Mouse (Mus musculus) liver, embryonic 13.5 days (tissue): ENCODE data around the gene D17Wsu92e. TPM values are rescaled to one million over a fixed set of nuclear protein-coding genes. Genes with fewer than 3 reads are reported as not detected.

Experiments used
- ATAC-seq: fragments of 200-750 bp; cut with Nextera tagmentation; 2 replicates; pipeline ENCODE4 v1.8.0; 2017; ENCODE audit warnings: low read depth, mild to moderate bottlenecking, moderate number of reproducible peaks, moderate library complexity
- DNase-seq: peaks from one replicate; pipeline ENCODE4 v3.0.0; 2022
- H3K27ac ChIP-seq: fragments of 300-500 bp; sonication (generic); 2 replicates; pipeline ENCODE4 v1.5.1; 2015; ENCODE audit warnings: moderate library complexity, mild to moderate bottlenecking, inconsistent platforms
- H3K27me3 ChIP-seq: fragments of 300-500 bp; sonication (generic); 2 replicates; pipeline ENCODE4 v1.6.1; 2015; ENCODE audit warnings: mild to moderate bottlenecking, inconsistent platforms
- H3K36me3 ChIP-seq: fragments of 300-500 bp; sonication (generic); 2 replicates; pipeline ENCODE4 v1.6.1; 2015; ENCODE audit warnings: mild to moderate bottlenecking, inconsistent platforms
- H3K4me1 ChIP-seq: fragments of 300-500 bp; sonication (generic); replicated peaks from 2 replicates; pipeline ENCODE4 v1.6.1; 2015; ENCODE audit warnings: inconsistent platforms
- H3K4me2 ChIP-seq: fragments of 300-500 bp; sonication (generic); 2 replicates; pipeline ENCODE4 v1.6.1; 2015; ENCODE audit warnings: inconsistent platforms, mild to moderate bottlenecking, moderate library complexity
- H3K4me3 ChIP-seq: fragments of 300-500 bp; sonication (generic); replicated peaks from 2 replicates; pipeline ENCODE4 v1.5.1; 2015; ENCODE audit warnings: mild to moderate bottlenecking, inconsistent platforms
- H3K9ac ChIP-seq: fragments of 300-500 bp; sonication (generic); 2 replicates; pipeline ENCODE4 v1.6.1; 2015; ENCODE audit warnings: mild to moderate bottlenecking, inconsistent platforms
- H3K9me3 ChIP-seq: fragments of 300-500 bp; sonication (generic); replicated peaks from 2 replicates; pipeline ENCODE4 v1.6.1; 2016; ENCODE audit warnings: inconsistent platforms
- WGBS: fragments of 180-500 bp; shearing (Covaris S2); methylation state at CpG from one replicate; pipeline ENCODE4 v1.1.7; 2015; ENCODE audit not compliant: insufficient replicate concordance; 5-methylcytosine and 5-hydroxymethylcytosine counted together
- polyA plus RNA-seq: library from polyadenylated mRNA; unstranded; fragments of >200 nt; fragmentation: Nextera tagmentation; extraction: Ambion mirVana; gene quantifications from 2 replicates; pipeline ENCODE4 v1.2.1, GENCODE M21; 2015

D17Wsu92e gene
- polyA plus RNA-seq, 1 experiment from 2014 or later: 13.2 TPM

DNA sequence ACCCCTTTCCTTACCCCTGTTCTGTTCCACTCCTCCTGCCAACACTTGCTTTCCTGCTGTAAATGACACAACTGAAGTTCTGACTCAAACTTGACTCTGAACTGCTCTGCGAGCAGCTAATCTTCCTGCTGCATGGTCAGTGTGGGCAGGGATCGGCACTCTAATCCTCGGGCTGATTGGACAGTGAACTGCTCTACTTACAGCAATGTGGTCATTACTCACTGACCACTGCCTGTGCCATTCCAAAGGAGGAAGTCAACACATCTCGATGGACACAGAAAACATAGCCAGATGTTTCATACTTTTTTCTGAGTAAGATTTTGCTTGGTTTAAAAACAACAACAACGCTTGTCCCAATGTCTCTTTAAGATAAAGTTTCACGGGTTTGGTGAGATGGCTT, 55.4 kb downstream of the D17Wsu92e start:
- Histone ChIP-seq H3K4me3 (no peak overlapping the region), H3K4me2 (no peak overlapping the region), H3K27ac (no peak overlapping the region), H3K9ac (no peak overlapping the region), H3K4me1 (peaks cover 22% of the 10 kb centered on the region), H3K27me3 (no peaks in the 10 kb centered on the region), H3K9me3 (peaks cover 7% of the 10 kb centered on the region), H3K36me3 (peaks cover 75% of the 10 kb centered on the region)
- ATAC-seq (no peak), DNase-seq (no peak)
- 94% methylated on average over 6 of the region's 6 CpGs for WGBS

DNA sequence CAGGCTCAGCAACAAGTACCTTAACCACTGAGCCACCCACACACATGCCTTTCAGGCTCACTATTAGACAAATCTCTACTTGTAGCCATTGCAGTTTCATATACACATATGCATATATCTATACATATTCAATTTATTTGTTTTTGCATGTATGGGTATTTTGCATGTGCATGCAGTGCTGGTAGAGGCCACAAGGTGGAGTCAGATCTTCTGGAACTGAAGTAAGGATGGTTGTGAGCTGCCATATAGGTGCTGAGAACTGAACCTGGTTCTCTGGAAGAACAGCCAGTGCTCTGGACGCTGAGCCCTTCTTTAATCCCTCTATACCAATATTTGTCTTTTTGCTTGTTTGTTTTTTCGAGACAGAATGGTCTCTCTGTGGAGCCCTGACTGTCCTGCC, 56.0 kb downstream of the D17Wsu92e start:
- ATAC-seq (no peak), DNase-seq (no peak)
- Histone ChIP-seq H3K27me3 (no peaks in the 10 kb centered on the region), H3K9ac (no peak overlapping the region), H3K4me3 (no peak overlapping the region), H3K4me2 (no peak overlapping the region), H3K4me1 (peaks cover 16% of the 10 kb centered on the region), H3K9me3 (peaks cover 7% of the 10 kb centered on the region), H3K27ac (no peak overlapping the region), H3K36me3 (peaks cover 69% of the 10 kb centered on the region)
- WGBS: 81% methylated on average over 2 of the region's 2 CpGs

DNA sequence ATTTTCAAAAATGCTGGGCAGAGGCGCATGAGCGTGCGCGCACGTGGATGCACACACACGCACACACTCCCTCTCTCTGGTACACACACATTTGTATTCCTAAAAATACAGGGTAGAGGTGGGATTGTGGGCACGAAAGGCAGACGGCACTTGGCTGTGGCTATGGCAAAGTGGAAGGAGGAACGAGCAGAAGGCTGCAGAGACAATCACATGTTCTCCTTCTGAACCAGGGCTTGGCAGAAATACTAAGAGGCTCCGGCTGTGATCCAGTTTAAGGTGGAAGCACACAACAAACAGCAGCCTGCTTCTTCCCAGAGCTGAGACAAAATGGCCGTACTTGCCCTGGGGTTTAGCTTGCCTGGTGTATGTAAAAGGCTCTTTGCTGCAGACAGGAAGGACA, 57.6 kb downstream of the D17Wsu92e start:
- DNase-seq: no peak
- Histone ChIP-seq H3K27ac (no peak overlapping the region), H3K4me2 (no peak overlapping the region), H3K27me3 (no peaks in the 10 kb centered on the region), H3K36me3 (peaks cover 56% of the 10 kb centered on the region), H3K4me3 (no peak overlapping the region), H3K4me1 (peaks cover 18% of the 10 kb centered on the region), H3K9me3 (peaks cover 7% of the 10 kb centered on the region), H3K9ac (no peak overlapping the region)
- WGBS: 92% methylated on average over 11 of the region's 11 CpGs
- ATAC-seq: no peak

DNA sequence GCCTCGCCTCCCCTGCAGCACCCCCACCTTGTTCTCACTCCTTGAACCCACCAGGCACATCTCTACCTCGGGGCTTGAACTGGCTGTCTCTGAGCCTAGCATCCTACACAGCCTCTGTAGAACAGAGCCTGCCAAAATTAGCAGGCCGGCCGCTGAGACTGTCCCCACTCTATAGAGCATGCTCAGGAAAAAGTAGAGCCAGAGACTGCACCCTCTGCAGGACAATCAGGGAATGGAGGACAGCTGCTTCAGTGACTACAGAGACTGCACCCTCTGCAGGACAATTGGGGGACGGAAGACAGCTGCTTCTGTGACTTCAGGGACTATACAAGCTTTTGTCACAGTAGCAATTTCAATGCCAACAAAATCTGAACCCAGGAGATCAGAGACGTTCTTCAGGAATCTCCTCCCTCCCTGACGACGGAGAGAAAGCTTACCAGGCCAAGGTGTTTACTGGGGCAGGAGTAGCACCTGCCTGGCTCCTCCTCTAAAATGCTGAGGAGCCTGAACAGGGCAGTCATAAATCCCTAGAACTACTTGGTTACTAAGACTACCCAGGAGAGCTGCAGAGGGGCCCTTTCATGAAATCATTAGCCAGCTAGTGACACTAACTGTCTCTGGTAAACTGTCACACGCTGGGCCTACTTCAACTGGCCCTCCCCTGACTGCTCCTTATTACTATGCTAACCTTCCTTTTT, 58.7 kb downstream of the D17Wsu92e start:
- no peak overlapping the region for H3K27ac ChIP-seq
- WGBS: 56% methylated on average over 9 of the region's 9 CpGs
- no peak for DNase-seq
- no peak overlapping the region for H3K4me3 ChIP-seq
- H3K27me3 ChIP-seq: no peaks in the 10 kb centered on the region
- H3K9ac ChIP-seq: no peak overlapping the region
- H3K9me3 ChIP-seq: peaks cover 7% of the 10 kb centered on the region
- H3K36me3 ChIP-seq: peaks cover 45% of the 10 kb centered on the region
- H3K4me1 ChIP-seq: peaks cover 15% of the 10 kb centered on the region
- peak; percentile 24; the same call in 1 of the 2 replicates for ATAC-seq
- H3K4me2 ChIP-seq: no peak overlapping the region

DNA sequence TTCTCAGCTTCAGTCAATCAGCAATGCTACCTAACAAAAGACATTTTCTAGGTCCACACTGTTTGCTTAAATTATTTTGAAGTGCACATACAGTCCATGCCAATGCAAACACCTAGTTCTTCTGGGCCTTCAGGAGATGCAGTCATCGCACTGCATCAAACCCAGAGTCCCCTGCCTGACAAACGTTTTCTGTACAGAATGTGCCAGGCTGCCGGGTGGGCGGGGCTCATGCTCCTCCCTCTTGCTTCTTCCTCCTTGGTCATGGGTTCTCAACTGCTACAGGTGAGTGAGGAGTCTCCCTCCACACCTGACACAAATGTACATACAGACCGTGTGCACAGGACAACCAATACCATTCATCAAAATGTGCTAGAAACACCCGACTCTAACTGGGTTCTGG, 60.3 kb downstream of the D17Wsu92e start:
- ATAC-seq (no peak), DNase-seq (no peak)
- 61% methylated on average over 6 of the region's 6 CpGs for WGBS
- H3K27ac ChIP-seq: no peak overlapping the region
- H3K4me2 ChIP-seq: no peak overlapping the region
- H3K4me3 ChIP-seq: no peak overlapping the region
- no peaks in the 10 kb centered on the region for H3K27me3 ChIP-seq
- no peak overlapping the region for H3K9ac ChIP-seq
- H3K9me3 ChIP-seq: peaks cover 7% of the 10 kb centered on the region
- H3K36me3 ChIP-seq: peaks cover 34% of the 10 kb centered on the region
- H3K4me1 ChIP-seq: peaks cover 15% of the 10 kb centered on the region

DNA sequence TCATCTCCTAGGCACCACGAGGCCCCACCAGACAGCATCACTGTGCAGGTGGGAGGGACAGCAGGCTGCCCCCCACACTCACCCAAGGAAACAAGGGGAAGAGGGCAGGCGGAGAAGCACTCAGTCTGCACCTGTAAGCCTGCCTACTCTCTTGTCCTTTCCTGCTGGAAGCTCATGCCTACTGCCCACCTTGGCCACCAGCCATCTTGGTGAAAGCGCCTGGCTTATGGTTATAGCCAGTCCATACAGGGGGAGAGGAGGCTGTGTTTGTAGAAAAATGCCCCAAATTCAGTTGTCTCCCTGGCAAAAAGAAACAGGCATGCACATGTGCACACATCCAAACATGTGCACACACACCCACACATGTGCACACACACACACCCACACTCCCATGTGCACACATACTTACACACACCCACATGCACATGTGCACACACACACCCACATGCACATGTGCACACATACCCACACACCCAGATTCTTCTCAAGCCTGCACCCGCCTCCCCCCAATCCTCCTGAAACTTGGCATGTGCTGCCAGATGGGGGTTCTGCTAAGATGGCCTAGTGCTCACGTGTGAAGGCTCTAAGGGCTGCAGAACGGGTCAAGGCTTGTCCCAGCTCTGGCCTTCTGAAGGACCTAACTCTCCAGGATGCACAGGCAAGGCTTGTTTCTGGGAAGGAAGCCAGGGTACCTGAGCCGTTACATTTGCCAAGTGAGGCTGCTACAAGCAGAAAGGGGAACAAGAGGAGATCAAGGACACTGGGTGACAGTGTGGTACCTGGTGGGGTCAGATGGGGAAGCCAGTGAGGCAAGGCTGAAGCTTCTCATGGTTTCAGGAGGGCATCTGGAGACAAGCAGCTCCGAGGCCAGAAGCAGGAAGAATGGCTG, 68.9 kb downstream of the D17Wsu92e start:
- Histone ChIP-seq H3K9ac (no peak overlapping the region), H3K9me3 (no peaks in the 10 kb centered on the region), H3K4me2 (no peak overlapping the region), H3K36me3 (peaks cover 31% of the 10 kb centered on the region), H3K4me1 (no peaks in the 10 kb centered on the region), H3K27me3 (no peaks in the 10 kb centered on the region), H3K27ac (no peak overlapping the region), H3K4me3 (no peak overlapping the region)
- DNase-seq (no peak), ATAC-seq (no peak)
- WGBS: 79% methylated on average over 8 of the region's 8 CpGs

DNA sequence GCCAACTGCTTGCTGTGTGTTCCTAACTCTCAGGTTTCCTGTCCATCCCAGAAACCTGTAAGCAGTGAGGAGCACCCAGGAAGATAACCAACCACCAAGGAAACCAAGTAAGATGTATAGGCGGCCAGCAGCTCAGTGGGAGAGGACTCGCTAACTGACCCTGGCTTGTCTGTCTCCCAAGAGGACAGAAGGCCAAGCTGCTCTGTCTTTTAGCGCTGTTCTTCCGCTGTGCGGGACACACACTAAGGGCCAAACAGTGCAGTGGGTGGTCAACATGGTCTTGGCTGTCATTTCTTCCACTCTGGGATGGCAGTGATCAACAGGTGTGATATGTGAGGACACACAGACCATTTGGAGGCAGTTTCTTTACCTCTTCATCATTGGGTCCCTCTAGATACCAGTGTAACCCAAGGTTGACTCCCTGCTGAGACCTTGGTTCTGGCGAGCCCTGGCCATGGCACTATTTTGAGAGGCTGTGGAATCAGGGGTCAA, 70.0 kb downstream of the D17Wsu92e start:
- DNase-seq (no peak), ATAC-seq (no peak)
- Histone ChIP-seq H3K9ac (no peak overlapping the region), H3K9me3 (no peaks in the 10 kb centered on the region), H3K4me3 (no peak overlapping the region), H3K27me3 (no peaks in the 10 kb centered on the region), H3K27ac (no peak overlapping the region), H3K36me3 (peaks cover 31% of the 10 kb centered on the region), H3K4me2 (no peak overlapping the region), H3K4me1 (no peaks in the 10 kb centered on the region)
- 84% methylated on average over 6 of the region's 6 CpGs for WGBS

DNA sequence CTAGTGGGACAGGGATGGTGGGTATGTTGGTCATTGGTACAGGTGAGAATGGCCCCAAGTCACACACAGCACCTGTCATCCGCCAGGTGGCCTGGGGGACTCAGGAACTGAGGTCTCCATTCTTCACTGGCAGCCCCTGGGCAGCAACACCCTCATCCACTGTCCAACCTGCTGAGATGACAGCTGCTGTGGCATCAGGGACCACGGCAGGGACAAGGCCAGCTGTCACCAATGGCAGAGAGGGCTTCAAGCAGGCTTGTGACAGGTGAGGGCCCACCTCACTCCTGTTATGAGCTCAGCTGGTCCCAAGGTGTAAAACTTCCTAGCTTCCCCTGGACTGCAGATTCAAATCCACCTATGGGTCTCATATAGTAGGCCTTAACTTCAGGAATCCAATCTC, 72.3 kb downstream of the D17Wsu92e start:
- WGBS: 78% methylated on average over 2 of the region's 2 CpGs
- H3K27me3 ChIP-seq: no peaks in the 10 kb centered on the region
- no peaks in the 10 kb centered on the region for H3K4me1 ChIP-seq
- ATAC-seq (no peak), DNase-seq (no peak)
- no peak overlapping the region for H3K27ac ChIP-seq
- no peak overlapping the region for H3K4me3 ChIP-seq
- H3K4me2 ChIP-seq: no peak overlapping the region
- no peaks in the 10 kb centered on the region for H3K9me3 ChIP-seq
- H3K9ac ChIP-seq: no peak overlapping the region
- H3K36me3 ChIP-seq: peaks cover 17% of the 10 kb centered on the region

DNA sequence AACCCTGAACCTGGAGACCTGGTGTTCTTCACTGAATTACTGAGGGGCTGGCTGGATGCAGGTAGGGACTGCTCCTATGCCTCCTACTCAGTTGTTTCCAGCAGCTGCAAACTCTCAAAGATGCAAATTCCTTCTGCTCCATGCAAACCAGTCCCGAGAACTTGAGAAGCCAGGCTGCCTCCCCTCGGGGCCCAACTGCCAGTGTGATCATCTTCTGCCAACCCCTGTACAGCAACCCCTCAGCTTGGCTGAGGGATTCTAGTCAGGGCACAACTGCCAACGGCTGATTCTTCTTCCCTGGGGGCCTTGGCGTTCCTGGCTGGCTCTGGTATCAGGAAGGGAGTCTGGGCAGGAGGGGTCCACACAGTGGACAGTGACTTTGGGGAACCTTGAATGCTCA, 74.0 kb downstream of the D17Wsu92e start:
- Histone ChIP-seq H3K9me3 (no peaks in the 10 kb centered on the region), H3K36me3 (peaks cover under 1% of the 10 kb centered on the region; the same call in 1 of the 2 replicates), H3K9ac (no peak overlapping the region), H3K27ac (no peak overlapping the region), H3K27me3 (no peaks in the 10 kb centered on the region), H3K4me2 (no peak overlapping the region), H3K4me1 (no peaks in the 10 kb centered on the region), H3K4me3 (no peak overlapping the region)
- no peak for ATAC-seq
- DNase-seq: no peak
- WGBS: 66% methylated on average over 4 of the region's 4 CpGs

DNA sequence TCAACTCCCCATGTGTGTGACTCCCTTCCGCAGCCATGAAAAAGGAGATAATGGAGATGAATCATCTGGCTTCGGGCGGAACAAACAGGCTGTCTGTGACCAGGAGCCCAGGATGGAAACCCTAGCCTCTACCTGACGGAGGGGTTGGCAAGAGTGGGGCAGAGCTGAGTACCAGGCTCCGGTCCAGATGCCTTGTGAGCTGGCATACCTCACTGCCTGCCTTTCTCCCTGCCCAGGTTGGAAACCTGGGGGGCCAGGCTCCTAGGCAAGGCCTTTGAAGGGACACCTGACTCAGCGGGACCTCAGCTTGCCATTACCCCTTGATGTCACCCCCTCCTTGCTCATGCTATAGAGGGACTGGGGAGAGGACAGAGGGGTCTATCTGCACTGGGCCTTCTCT, 79.5 kb downstream of the D17Wsu92e start:
- H3K27ac ChIP-seq: no peak overlapping the region
- WGBS: 79% methylated on average over 6 of the region's 6 CpGs
- no peak overlapping the region for H3K9ac ChIP-seq
- H3K9me3 ChIP-seq: no peaks in the 10 kb centered on the region
- no peaks in the 10 kb centered on the region for H3K4me1 ChIP-seq
- H3K4me2 ChIP-seq: no peak overlapping the region
- ATAC-seq (no peak), DNase-seq (no peak)
- no peaks in the 10 kb centered on the region for H3K36me3 ChIP-seq
- H3K4me3 ChIP-seq: no peak overlapping the region
- no peaks in the 10 kb centered on the region for H3K27me3 ChIP-seq

DNA sequence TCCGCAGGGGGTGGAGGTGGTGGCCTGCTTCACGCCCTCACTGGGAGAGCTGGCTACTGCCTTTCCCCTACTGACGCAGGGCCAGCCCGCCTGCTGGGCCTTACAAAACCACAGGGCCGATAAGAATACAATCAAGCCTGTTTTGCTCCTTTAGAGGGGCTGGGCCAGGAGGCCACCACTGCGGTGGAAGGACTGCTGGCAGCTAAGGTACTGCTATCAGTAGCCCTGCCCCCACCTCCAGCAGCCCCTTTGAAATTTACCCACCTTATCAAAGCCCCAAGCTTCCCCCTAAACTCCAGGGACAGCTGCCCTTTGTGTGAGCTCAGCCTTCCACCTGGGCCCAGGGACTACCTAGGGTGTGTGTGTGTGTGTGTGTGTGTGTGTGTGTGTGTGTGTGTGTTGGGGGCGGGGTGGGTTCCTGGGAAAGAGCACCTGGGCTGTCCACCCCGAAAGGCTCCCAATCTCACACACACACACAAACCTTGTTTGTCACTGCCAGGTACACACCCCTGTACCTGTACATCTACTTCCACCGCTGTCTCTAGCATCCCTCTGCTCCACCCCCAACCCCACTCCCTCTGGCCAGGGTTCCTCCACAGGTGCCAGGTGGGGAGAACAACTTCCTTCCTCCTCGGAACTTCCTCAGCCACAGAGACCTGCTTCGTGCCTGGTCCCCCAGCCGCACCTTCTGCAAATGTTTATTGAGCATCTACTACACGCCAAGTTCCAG, 85.9 kb downstream of the D17Wsu92e start:
- H3K27me3 ChIP-seq: no peaks in the 10 kb centered on the region
- peaks cover 19% of the 10 kb centered on the region for H3K4me1 ChIP-seq
- WGBS: 10% methylated on average over 13 of the region's 13 CpGs
- H3K4me3 ChIP-seq: no peak overlapping the region
- H3K36me3 ChIP-seq: no peaks in the 10 kb centered on the region
- H3K9ac ChIP-seq: no peak overlapping the region
- no peak overlapping the region for H3K27ac ChIP-seq
- DNase-seq: no peak
- H3K9me3 ChIP-seq: no peaks in the 10 kb centered on the region
- 0 out of 2 replicates have a peak overlapping the region, but pooled peaks have one; percentile 8 for H3K4me2 ChIP-seq
- peak; percentile 80 for ATAC-seq
